Mouse (Mus musculus) 3T3-L1 (cell line): ENCODE measurements around the gene Zfp386.
"Not testable (repeated sequence)": the region's sequence is repeated elsewhere in the genome, so short reads cannot be mapped to it uniquely, and the experiment has no call there.

Source experiments
- DNase-seq: peaks from one replicate; pipeline ENCODE4 v3.0.0-alpha.2; 2015; ENCODE audit warnings: low read depth, low spot score

Zfp386 gene

DNA sequence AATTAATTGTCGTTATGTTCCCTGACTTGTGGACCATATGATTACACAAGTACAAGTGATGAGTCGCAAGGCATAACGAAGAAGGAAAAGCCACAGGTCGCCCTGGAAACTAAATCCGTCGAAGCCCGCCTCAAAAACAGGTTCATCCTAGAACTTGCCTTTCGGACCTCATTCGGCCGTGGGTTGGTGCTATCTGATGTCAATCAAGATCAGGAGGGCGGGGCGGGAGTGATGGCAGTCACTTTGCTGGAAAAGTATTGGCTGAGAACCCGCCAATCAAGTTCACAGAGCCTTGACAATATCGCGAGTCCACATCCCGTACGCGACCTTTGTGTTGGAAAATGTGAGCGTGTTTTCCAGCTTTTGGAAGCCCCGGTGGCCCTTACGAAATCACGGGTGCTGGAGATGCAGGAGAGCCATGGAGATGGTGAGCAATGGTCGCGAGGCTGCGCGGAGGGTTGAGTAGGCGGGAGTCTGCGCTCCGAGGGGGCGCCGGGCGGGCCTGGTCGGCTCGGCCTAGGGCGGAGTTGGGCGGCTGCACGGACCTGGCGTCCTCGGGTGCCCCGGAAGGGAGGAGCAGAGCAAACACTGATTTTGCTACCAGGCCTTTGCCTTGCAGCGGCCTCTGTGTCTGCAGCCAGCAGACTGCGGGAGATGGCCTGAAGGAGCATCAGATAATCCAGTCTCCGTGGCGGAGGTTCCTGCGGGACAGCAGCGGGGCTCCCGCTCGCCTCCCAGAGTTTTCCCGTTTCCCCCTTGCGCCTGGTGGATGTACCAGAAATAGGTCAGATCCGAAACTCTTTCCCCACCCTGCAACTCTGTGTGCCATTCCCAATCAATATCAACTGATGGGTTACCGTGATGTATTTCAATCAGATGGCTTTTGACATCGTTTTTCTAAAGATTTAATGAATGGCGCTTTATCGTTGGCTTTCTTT lies at the start of gene Zfp386:
Gene Zfp386 (plus strand): TSS at position 285 of the 938 bp plus-strand sequence.
- peak; percentile 100 for DNase-seq

DNA sequence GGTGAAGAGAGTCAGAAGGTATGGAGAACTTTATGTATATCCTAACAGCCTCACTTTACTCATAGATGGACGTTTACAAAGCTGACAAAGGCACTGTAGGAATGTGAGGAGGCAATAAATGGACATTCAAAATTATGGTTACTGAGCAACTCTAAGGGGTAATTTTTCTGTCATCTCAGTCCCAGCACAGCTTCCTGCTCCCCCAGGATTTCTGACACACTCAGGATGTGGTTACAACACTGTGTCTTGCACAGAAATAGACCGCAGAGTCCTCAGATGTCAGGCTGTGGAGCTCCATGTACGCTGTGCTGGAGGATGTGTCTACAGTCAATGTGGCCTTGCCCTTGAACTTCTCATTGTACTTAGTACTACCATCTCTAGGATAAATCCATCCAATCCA lies 47.7 kb upstream of the Zfp386 start:
- not testable (repeated sequence) for DNase-seq

- not testable (repeated sequence) for DNase-seq
Measured at GRCm38 (mm10) chr12:116002946-116003345, 44.6 kb upstream of the Zfp386 start.

GRCm38 (mm10) chr12:116010812-116011211 lies 36.7 kb upstream of the Zfp386 start:
- peak; percentile 13 for DNase-seq

DNA sequence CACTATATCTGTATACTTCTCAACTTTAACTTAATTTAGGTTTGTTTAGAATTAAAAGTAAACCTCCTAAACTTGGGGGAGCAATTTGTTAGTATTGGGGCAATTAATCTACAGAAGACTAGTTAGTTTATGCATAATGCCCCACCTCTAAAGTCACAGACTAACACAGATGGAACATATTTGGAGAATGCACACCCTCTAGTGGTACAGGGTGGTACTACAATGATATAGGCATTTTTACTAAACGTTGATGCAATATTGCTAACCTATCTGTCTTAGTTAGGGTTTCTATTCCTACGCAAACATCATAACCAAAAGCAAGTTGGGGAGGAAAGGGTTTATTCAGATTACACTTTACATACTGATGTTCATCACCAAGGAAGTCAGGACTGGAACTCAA lies 19.4 kb upstream of the Zfp386 start:
- DNase-seq = peak; percentile 76

GRCm38 (mm10) chr12:116035346-116035745 lies 12.2 kb upstream of the Zfp386 start:
- no peak for DNase-seq

DNA sequence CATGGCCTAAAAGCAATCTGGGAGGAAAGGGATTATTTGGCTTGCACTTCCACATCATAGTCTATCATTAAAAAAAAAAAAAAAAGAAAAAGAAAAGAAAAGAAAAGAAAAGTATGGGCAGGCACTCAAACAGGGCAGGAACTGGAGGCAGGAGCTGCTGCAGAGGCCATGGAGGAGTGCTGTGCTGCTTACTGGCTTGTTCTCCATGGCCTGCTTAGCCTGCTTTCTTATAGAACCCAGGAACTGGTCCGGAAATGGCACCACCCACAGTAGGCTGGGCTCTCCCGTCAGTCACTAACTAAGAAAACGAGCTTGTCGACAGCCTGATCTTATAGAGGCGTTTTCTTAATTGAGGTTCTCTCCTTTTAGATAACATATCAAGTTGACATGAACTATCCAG lies 2.7 kb upstream of the Zfp386 start:
- no peak for DNase-seq

GRCm38 (mm10) chr12:116048766-116049165 lies 1.2 kb downstream of the Zfp386 start:
- DNase-seq = peak; percentile 14

DNA sequence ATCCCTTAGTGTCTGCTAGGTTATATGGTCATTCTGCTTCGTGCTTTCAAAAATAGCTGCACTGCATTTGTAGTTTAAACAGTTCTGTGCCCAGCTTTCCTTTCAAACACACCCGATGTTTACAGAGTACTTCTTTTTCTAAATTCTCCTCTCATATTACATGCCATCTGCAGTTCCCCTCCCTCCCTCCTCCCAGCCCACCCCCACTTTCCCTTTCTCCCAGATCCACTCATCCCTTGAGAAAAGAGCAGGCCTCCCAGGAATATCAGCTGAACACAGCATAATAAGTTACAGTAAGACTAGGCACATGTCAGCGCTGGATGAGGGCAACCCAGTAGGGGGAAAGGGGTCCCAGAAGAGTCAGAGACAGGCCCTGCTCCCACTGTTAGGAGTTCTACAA lies 1.7 kb downstream of the Zfp386 start:
- DNase-seq = peak; percentile 16

DNA sequence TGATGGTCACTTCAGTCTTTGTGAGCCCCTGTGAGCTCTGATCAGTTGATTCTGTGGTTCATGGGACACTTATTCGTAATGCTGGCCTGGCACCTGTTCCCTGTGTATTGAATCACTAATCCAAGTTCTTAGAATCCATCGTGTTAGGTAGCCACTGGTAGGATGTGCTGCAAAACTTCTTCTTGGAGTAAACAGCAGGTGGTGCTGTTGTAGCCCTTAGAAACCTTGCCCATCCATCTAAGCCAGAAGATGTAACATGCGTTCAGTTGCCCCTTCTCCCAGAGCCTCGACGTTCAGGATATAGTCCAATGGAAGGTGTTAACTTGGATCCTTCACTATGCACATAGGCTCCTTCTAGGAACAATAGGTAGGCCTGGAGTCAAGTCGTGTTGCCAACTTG lies 2.2 kb downstream of the Zfp386 start:
- DNase-seq = peak; percentile 64

- DNase-seq = no peak
Measured at GRCm38 (mm10) chr12:116054342-116054741, 6.8 kb downstream of the Zfp386 start.

- DNase-seq = no peak
Measured at GRCm38 (mm10) chr12:116056112-116056511, 8.6 kb downstream of the Zfp386 start.

DNA sequence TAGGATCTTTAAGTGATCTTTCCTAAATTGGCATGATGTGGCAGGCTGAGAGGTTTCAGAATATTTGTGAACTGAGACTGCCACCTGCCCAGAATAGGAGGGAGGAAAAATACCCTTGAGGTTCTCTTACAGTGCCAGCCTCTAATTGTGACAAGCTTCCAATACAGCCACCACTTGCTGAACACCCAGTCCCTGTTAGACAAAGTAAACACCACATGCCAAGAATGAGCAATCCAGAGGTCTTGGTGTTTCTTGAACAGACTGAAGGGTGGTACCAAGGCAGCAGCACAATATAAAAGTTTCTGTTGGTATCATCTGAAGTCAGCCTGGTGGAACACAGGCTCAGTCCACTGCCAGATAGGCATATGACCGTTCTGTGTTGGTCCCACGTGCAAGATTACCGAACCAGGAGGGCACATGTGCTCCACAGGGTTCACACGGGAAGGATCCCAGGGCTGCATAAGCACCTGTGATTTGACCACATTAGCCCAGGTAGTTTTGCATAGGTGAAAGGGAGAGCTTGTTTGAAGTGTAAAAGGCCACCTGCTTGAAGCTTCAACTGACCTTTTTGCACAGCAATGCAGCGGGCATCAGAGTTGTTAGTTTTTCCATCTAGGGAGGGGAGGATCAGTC lies 14.2 kb downstream of the Zfp386 start:
- DNase-seq = no peak

- DNase-seq = no peak
Measured at GRCm38 (mm10) chr12:116062194-116062583, 14.7 kb downstream of the Zfp386 start.

GRCm38 (mm10) chr12:116063020-116063419 lies 15.5 kb downstream of the Zfp386 start:
- DNase-seq = no peak

DNA sequence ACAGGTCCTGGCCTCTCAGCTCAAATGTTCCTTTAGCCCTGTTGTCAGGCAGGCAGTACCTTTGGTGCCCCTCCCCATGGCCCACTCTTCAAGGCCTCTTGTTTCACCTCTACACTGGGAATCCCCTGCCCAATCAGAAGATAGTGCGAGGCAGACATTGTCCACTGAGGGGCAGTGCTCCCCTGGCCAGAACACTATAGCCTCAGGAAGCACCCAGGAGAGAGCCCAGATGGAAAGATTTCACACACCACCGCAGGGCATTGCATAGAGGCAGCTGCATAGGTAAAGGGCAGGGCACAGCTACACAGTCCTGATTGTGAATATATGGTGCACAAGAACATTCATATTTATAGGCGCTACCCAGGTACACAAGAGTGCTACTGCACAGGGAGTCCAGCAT lies 23.5 kb downstream of the Zfp386 start:
- DNase-seq = peak; percentile 57

DNA sequence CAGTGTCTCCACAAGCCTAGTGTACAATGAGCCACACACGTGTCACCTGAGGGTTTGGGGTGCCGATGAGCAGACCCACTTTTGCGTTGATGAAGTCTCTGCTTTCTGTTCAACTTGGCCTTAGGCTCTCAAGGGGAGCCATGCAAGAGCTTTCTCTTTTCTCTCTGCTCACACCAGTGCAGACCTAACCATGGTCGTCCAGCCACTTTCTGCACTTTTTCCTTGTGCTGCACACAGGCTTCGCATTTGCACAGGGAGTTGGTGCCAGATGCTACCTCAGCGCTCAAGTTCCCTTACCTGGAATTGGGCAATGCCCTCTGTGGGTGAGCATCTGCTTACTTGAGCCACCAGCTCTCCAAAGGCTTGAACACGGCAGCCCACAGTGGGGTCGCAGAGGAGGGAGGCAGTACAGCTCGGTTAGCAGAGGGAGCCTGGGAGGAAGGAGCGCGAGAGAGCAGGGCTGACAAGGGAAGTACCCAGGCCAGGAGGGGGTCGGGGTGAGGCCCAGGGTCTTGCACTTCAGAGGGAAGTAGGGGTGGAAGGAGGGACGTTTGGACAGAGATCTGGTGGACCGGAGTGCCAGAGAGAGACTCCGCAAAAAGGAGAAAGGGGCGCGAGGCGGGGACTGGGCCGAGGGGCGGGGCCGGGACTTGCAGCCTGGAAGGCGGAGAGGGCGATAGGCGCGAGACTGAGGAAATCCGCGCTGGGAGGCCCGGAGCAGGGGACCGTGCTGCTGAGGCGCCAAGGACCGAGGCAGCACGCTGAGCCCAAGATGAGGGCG lies 29.7 kb downstream of the Zfp386 start, which contains the start of gene Vipr2:
Gene Vipr2 (plus strand): TSS at position 653 of the 781 bp plus-strand sequence.
- no peak for DNase-seq

DNA sequence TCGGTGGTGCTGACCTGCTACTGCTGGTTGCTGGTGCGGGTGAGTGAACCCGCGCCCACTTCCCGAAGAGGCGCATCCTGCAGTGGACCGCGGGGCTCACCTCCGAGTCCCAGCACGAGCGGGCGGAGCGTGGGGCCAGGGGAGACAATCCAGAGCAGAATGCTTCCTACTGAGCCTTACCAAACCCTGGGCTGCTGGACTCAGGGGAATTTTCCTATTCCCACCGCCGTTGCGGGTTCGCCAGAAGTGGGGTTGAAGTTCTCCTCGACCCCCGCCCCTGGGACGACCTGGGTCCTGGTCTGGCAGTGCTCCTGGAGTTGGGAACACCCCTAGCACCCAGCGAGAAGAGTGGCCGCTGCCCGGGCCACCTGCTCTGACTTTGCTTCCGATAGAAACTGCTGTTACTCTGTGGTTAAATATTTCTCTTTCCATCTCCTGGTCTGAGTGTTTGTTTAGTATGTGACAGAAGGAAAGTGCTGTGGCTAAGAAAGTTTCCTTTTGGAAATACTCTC lies 30.4 kb downstream of the Zfp386 start:
- no peak for DNase-seq

- no peak for DNase-seq
Measured at GRCm38 (mm10) chr12:116083125-116083524, 35.6 kb downstream of the Zfp386 start.

GRCm38 (mm10) chr12:116084294-116084693 lies 36.8 kb downstream of the Zfp386 start:
- DNase-seq = no peak

DNA sequence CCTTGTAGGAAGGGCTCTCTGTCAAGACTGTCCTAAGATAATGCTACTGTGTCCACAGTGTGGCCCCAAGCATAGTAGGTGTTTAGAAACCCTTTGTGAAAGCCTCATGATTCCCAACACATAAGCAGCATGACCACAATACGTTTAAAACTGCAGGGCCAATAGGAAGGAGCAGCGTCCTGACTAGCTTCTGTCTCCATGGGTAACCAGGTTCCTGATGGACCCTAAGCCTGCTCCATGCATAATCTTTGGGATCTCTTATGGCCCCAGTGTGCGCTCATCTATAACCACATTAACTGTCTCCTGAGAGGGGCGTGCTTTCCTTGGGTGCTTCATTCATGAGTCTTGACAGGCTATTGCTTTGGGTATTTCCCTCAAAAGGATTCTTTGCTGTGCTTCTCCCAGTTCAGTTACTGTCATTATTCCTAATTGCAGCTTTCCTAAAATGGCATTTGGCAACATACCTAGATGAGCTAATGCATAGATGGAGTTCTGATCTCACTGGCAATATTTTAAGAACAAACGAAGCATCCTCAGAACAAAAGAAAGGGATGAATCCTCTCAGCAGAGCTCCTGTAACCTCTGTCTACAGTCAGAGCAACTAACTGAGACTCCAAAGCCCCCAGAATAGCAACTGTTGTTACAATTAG lies 39.6 kb downstream of the Zfp386 start:
- DNase-seq = no peak
